Mouse (Mus musculus): ENCODE results near the gene Cldn13. TPM values are rescaled to one million over a fixed set of nuclear protein-coding genes. Genes with fewer than 3 reads are reported as not detected.

Gene Cldn13
- total RNA-seq, 1 experiment from 2014 or later = not detected

GRCm38 (mm10) chr5:134867320-134868144 lies 47.8 kb downstream of the Cldn13 start:
- ATAC-seq (replicated peaks; ENCODE audit: insufficient number of reproducible peaks, low FRiP score, low TSS enrichment, poor library complexity, severe bottlenecking) = no peak

- no peak for ATAC-seq (replicated peaks; ENCODE audit: insufficient number of reproducible peaks, low FRiP score, low TSS enrichment, poor library complexity, severe bottlenecking)
Measured at GRCm38 (mm10) chr5:134865158-134865557, 50.2 kb downstream of the Cldn13 start.

Other genes starting within 250 kb of the Cldn13 start
- gene Limk1, start 226.9 kb downstream of the Cldn13 start, total RNA-seq (2017) = 5.1 to 31.9 TPM (median 6.9 TPM) in 3 replicates
- not detected in 3 replicates for gene Eln, start 168.2 kb downstream of the Cldn13 start, total RNA-seq (2017)
- not detected in 3 replicates for gene Tmem270, start 8.8 kb downstream of the Cldn13 start, total RNA-seq (2017)
- gene Mettl27, start 16.8 kb upstream of the Cldn13 start, total RNA-seq (2017) = 1.3 to 1.6 TPM in 2 of 3 replicates, not detected in the other
- not detected in 3 replicates for gene Cldn4, start 31.4 kb upstream of the Cldn13 start, total RNA-seq (2017)
- not detected in 3 replicates for gene Cldn3, start 70.7 kb upstream of the Cldn13 start, total RNA-seq (2017)
- 13.0 to 27.0 TPM (median 24.1 TPM) in 3 replicates for gene Abhd11, start 93.6 kb upstream of the Cldn13 start, total RNA-seq (2017)
- 0.29 to 0.76 TPM in 2 of 3 replicates, not detected in the other for gene Stx1a, start 108.0 kb upstream of the Cldn13 start, total RNA-seq (2017)
- 3.8 to 6.5 TPM (median 5.5 TPM) in 3 replicates for gene Dnajc30, start 148.7 kb upstream of the Cldn13 start, total RNA-seq (2017)
- 50.6 to 85.3 TPM (median 72.7 TPM) in 3 replicates for gene Bud23, start 149.4 kb upstream of the Cldn13 start, total RNA-seq (2017)
- 0.43 TPM in 1 of 3 replicates, not detected in the others for gene Vps37d, start 162.7 kb upstream of the Cldn13 start, total RNA-seq (2017)
- gene Mlxipl, start 174.4 kb upstream of the Cldn13 start, total RNA-seq (2017) = 0.57 to 4.5 TPM (median 1.1 TPM) in 3 replicates
- gene Tbl2, start 234.1 kb upstream of the Cldn13 start, total RNA-seq (2017) = 4.3 to 9.9 TPM (median 9.6 TPM) in 3 replicates

All from monocyte, adult 5-6 weeks (primary cell).